Mouse (Mus musculus) heart, adult 2 months (tissue): ENCODE measurements at regions not wholly inside any gene's neighbourhood (a gene's known extent, or its start where the extent isn't known, plus 50 kb on each side); places are given as distances from the start of the nearest gene placed in this dataset.

Experiments used
- CTCF ChIP-seq: fragments of 200-600 bp; IDR thresholded peaks from 2 replicates; pipeline ENCODE4 v1.8.1; 2022; ENCODE audit warnings: antibody characterized with exemption, mild to moderate bottlenecking, moderate library complexity
- EP300 ChIP-seq: fragments of 200-500 bp; IDR thresholded peaks from 2 replicates; pipeline ENCODE4 v1.6.1; 2011; ENCODE audit warnings: low read depth, low read length, control low read depth; ENCODE audit not compliant: insufficient read depth
- POLR2A ChIP-seq: fragments of 200-500 bp; IDR thresholded peaks from 2 replicates; pipeline ENCODE4 v1.6.1; 2011; ENCODE audit warnings: mild to moderate bottlenecking, low read depth, low read length, control low read depth; ENCODE audit not compliant: insufficient read depth

GRCm38 (mm10) chr8:92581051-92581450 lies 93.0 kb upstream of the Irx6 start:
- TF ChIP-seq POLR2A (no peak), CTCF (no peak), EP300 (no peak)
